Mouse (Mus musculus): ENCODE results near the gene Fam25c. TPM values are rescaled to one million over a fixed set of nuclear protein-coding genes. Genes with fewer than 3 reads are reported as not detected.
A peak's percentile ranks its signal among the peaks of the same experiment; 100 is the strongest.

Gene Fam25c
- total and polyA plus RNA-seq, 3 experiments = not detected

DNA sequence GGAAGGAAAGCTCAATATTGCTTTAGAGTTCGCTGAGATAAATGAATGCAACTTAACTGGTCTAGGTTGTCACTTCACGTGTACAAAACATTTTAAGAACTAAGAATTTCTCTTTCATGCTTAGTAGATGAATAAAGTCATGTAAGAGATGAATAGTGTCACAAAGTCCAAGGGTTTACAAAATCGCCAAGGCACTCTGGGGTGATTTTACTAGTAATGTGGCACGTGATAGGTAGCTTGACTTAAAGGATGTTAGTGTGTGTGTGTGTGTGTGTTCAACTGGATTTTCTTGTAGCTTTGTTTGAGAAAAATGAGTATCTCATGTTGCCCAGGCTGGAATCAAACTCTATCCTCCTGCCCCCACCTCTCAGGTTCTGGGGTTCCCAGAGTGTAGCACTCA, 46.0 kb downstream of the Fam25c start:
- H3K27me3 ChIP-seq (replicated peaks) = no peaks in the 10 kb centered on the region
- dilution Hi-C loops (cut with MboI; ENCODE audit: extremely low pct_ligation_motif_present, extremely low pct_unique_long_range_greater_than_20kb, low sequenced_read_pairs) = no loop called here
- H3K79me2 ChIP-seq (replicated peaks; ENCODE audit: control insufficient read depth, extremely low read depth, insufficient read depth, poor library complexity, severe bottlenecking) = peaks cover 32% of the 10 kb centered on the region
- no peak overlapping the region for H3K27ac ChIP-seq (ENCODE audit: insufficient read depth, low read depth)
- in situ Hi-C loops (cut with MboI; ENCODE audit: low pct_ligation_motif_present, low pct_unique_long_range_greater_than_20kb, low sequenced_read_pairs) = no loop called here
- H3K4me1 ChIP-seq (ENCODE audit: control insufficient read depth in 1 of 2, insufficient read depth in 2 of 2) = peaks cover 4 to 35% of the 10 kb centered on the region in 2 experiments; a peak in 3 of 4 replicates
- no peak overlapping the region for H3K4me3 ChIP-seq (replicated peaks in 1 of 3; ENCODE audit: low read depth in 2 of 3, low read length in 2 of 3, poor library complexity in 1 of 3)
- H3K9ac ChIP-seq (ENCODE audit: insufficient read depth, low read depth) = no peak overlapping the region
- H3K4me2 ChIP-seq (ENCODE audit: insufficient read depth, low read depth, poor library complexity, severe bottlenecking) = peak overlapping the region; percentile 83; the same call in 1 of the 2 replicates
- H3K9me3 ChIP-seq (replicated peaks; ENCODE audit: low read length) = no peaks in the 10 kb centered on the region
- DNase-seq (ENCODE audit: extremely low read depth) = no peak
- no peak for TF ChIP-seq RAD21 (IDR thresholded peaks at IDR 0.05; ENCODE audit: low read depth, low read length)
- no peak for TF ChIP-seq MAX (IDR thresholded peaks at IDR 0.05; ENCODE audit: low read length)
- no peak for TF ChIP-seq SIN3A (IDR thresholded peaks at IDR 0.05; ENCODE audit: low read length)
- TF ChIP-seq CHD2 (IDR thresholded peaks at IDR 0.05; ENCODE audit: low read length) = no peak
- TF ChIP-seq ZKSCAN1 (IDR thresholded peaks at IDR 0.05; ENCODE audit: borderline replicate concordance, low read depth, low read length) = no peak
- no peak for TF ChIP-seq JUN (IDR thresholded peaks at IDR 0.05; ENCODE audit: insufficient read depth, low read depth, low read length)
- no peak for TF ChIP-seq PAX5 (IDR thresholded peaks at IDR 0.05; ENCODE audit: low read length)
- no peak for TF ChIP-seq USF1 (IDR thresholded peaks at IDR 0.05; ENCODE audit: low read depth, low read length)
- no peak for TF ChIP-seq NELFE (IDR thresholded peaks at IDR 0.05; ENCODE audit: low read depth, low read length)
- TF ChIP-seq KAT2A (IDR thresholded peaks at IDR 0.05; ENCODE audit: insufficient replicate concordance, low read length) = no peak
- no peak for TF ChIP-seq ZC3H11A (IDR thresholded peaks at IDR 0.05; ENCODE audit: low read depth, low read length)
- TF ChIP-seq ETS1 (conservative IDR thresholded peaks at IDR 0.05; ENCODE audit: low read depth, low read length) = no peak
- TF ChIP-seq MXI1 (IDR thresholded peaks at IDR 0.05; ENCODE audit: low read depth, low read length) = no peak
- no peak for TF ChIP-seq CHD1 (IDR thresholded peaks at IDR 0.05; ENCODE audit: low read depth, low read length)
- no peak for TF ChIP-seq MAZ (IDR thresholded peaks at IDR 0.05; ENCODE audit: low read depth, low read length)
- TF ChIP-seq RCOR1 (conservative IDR thresholded peaks at IDR 0.05; ENCODE audit: low read depth, low read length) = no peak
- TF ChIP-seq JUND (conservative IDR thresholded peaks at IDR 0.05; ENCODE audit: low read depth, low read length) = no peak
- no peak for TF ChIP-seq MAFK (IDR thresholded peaks at IDR 0.05; ENCODE audit: insufficient replicate concordance, low read length)
- no peak for TF ChIP-seq TBP (conservative IDR thresholded peaks at IDR 0.05; ENCODE audit: low read depth, low read length)
- peaks cover under 1 to 26% of the 10 kb centered on the region in 2 experiments for H3K36me3 ChIP-seq (replicated peaks in 1 of 2; ENCODE audit: control insufficient read depth in 1 of 2, insufficient read depth in 1 of 2, low read length in 1 of 2)

GRCm38 (mm10) chr14:34303265-34303680, 52.0 kb downstream of the Fam25c start:
- H3K27me3 ChIP-seq (replicated peaks) = no peaks in the 10 kb centered on the region
- dilution Hi-C loops (cut with MboI; ENCODE audit: extremely low pct_ligation_motif_present, extremely low pct_unique_long_range_greater_than_20kb, low sequenced_read_pairs) = no loop called here
- in situ Hi-C loops (cut with MboI; ENCODE audit: low pct_ligation_motif_present, low pct_unique_long_range_greater_than_20kb, low sequenced_read_pairs) = no loop called here
- no peaks in the 10 kb centered on the region for H3K9me3 ChIP-seq (replicated peaks; ENCODE audit: low read length)
- H3K4me3 ChIP-seq (replicated peaks in 1 of 3; ENCODE audit: low read depth in 2 of 3, low read length in 2 of 3, poor library complexity in 1 of 3) = no peak overlapping the region
- peaks cover 5 to 54% of the 10 kb centered on the region in 2 experiments for H3K36me3 ChIP-seq (replicated peaks in 1 of 2; ENCODE audit: control insufficient read depth in 1 of 2, insufficient read depth in 1 of 2, low read length in 1 of 2)
- no peak for TF ChIP-seq PAX5 (IDR thresholded peaks at IDR 0.05; ENCODE audit: low read length)
- TF ChIP-seq E2F4 (IDR thresholded peaks at IDR 0.05; ENCODE audit: insufficient replicate concordance, low read depth, low read length) = no peak
- no peak for TF ChIP-seq ETS1 (conservative IDR thresholded peaks at IDR 0.05; ENCODE audit: low read depth, low read length)
- TF ChIP-seq UBTF (IDR thresholded peaks at IDR 0.05; ENCODE audit: low read depth, low read length) = no peak
- TF ChIP-seq JUN (IDR thresholded peaks at IDR 0.05; ENCODE audit: insufficient read depth, low read depth, low read length) = no peak
- no peak for TF ChIP-seq USF2 (conservative IDR thresholded peaks at IDR 0.05; ENCODE audit: low read depth, low read length)
- TF ChIP-seq TBP (conservative IDR thresholded peaks at IDR 0.05; ENCODE audit: low read depth, low read length) = no peak
- no peak for TF ChIP-seq GABPA (IDR thresholded peaks at IDR 0.05; ENCODE audit: insufficient replicate concordance, low read depth, low read length)
- DNase-seq (ENCODE audit: extremely low read depth) = no peak
- H3K9ac ChIP-seq (ENCODE audit: insufficient read depth, low read depth) = no peak overlapping the region
- no peak overlapping the region for H3K4me2 ChIP-seq (ENCODE audit: insufficient read depth, low read depth, poor library complexity, severe bottlenecking)
- no peak overlapping the region for H3K27ac ChIP-seq (ENCODE audit: insufficient read depth, low read depth)
- peaks cover 0 to 38% of the 10 kb centered on the region in 2 experiments; a peak in 3 of 4 replicates for H3K4me1 ChIP-seq (ENCODE audit: control insufficient read depth in 1 of 2, insufficient read depth in 2 of 2)
- no peaks in the 10 kb centered on the region for H3K79me2 ChIP-seq (replicated peaks; ENCODE audit: control insufficient read depth, extremely low read depth, insufficient read depth, poor library complexity, severe bottlenecking)
